Mouse (Mus musculus) embryo, embryonic 11.5 days (tissue): ENCODE data around the gene Ech1.

Source experiments
- DNase-seq: peaks from one replicate; pipeline ENCODE4 v3.0.0-alpha.2; 2012; ENCODE audit warnings: low read depth, low spot score

The Ech1 gene

GRCm38 (mm10) chr7:28860898-28861297 lies 35.9 kb downstream of the Ech1 start:
- DNase-seq, result no peak

- no peak for DNase-seq
These were observed 37.9 kb downstream of the Ech1 start for GRCm38 (mm10) chr7:28862817-28863499.

DNA sequence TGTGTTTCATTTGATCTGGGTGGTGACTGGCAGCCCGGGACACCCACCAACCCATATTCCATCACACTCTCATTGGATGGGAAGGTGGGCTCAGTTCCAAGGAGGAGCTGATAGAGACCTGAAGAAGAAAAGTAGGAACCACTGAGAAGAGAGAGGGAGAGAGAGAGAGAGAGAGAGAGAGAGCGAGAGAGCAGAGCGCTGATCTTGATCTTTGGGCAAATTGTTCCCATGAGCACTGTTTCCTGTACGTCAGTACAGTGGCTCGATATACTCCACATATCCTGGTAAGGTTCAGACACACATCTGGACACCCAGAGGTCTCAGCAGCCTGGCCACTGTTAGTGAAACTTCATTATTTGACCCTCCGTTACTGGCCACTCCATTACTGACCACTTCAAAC lies 38.5 kb downstream of the Ech1 start, which contains the start of gene Lgals7:
TSS of gene Lgals7 (plus strand) at position 314 of the 400 bp plus-strand sequence.
- DNase-seq, result no peak

DNA sequence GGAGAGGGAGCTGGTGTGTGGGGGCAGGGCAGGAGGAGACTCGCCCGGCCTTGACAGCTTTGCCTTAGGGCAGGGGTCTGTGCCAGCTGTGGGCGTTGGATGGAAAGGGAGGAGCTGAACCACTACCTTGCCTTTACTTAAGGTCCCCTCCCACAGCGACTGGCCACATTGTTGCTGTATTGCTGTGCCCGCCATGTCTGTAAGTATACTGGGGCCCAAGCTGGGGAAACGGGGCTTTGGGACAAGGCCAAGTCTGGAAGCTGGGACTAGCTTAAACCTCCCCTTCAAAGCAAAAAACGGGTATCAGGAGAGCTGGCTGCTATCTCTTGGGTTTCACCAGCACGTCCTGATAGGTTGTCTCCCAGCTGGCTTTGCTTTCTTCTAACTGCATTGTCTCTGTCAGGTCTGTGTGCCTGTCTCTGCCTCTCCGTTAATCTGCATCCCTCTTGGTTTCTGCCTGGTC lies 39.3 kb downstream of the Ech1 start:
- DNase-seq, result no peak

- peak; percentile 50 for DNase-seq
These were observed 40.7 kb downstream of the Ech1 start for GRCm38 (mm10) chr7:28865481-28866300.

GRCm38 (mm10) chr7:28866769-28867507 lies 41.9 kb downstream of the Ech1 start:
- no peak for DNase-seq

DNA sequence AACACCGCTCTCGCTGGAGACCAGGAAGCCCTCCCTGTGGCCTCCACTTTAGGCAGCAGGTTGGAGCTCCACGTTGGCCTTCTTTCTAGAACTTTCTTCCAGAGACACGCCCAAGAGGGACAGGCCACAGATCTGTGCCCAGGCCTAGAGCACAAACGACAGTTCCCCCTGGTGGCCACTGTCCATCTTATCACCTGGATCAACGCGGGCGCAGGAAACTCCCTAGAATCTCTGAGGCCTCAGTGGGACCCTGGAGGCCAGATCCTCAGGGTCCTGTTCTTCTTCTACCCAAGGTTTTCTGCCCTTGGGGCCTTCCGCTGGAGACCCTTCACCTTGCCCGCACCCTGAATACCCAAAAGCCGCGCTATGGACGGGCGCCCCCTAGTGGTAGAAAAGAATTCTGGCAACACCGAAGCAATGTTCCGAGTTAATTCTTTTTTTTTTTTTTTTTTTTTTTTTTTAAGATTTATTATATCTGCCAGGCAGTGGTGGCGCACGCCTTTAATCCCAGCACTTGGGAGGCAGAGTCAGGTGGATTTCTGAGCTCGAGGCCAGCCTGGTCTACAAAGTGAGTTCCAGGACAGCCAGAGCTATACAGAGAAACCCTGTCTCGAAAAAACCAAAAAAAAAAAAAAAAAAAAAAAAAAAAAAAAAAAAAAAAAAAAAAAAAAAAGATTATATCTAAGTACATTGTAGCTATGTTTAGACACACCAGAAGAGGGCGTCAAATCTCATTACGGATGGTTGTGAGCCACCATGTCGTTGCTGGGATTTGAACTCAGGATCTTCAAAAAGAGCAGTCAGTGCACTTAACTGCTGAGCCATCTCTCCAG lies 42.7 kb downstream of the Ech1 start:
- DNase-seq, result peak; percentile 49

DNA sequence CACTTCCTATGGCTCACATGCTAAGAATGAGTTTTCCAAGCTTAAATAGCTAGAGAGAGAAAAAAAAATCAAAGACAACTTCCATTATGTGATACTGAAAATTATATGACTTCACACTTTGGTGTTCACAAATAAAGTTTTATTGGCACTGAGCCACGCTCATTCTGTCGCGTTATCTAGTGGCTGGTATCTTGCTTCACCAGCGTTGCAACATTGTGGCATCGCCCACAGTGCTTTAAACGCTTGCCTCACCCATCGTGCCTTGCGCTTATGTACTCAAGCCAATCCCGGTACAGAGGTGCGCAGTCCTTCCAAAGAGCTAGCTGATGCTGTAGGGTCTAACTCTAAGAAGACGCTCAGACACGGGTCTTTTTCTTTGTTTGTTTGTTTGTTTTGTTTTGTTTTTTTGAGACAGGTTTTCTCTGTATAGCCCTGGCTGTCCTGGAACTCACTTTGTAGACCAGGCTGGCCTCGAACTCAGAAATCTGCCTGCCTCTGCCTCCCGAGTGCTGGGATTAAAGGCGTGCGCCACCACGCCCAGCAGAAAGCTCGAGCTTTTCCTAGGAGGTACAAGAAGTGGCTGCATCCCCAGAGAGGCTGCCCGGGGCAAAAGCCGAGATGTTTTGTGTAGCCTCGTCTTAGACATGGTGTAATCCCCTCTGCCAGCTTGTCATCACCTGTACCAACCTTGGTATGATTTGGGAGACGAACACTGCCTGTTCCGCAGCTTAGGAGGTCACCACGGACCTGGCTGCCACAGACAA lies 46.1 kb downstream of the Ech1 start:
- no peak for DNase-seq

DNA sequence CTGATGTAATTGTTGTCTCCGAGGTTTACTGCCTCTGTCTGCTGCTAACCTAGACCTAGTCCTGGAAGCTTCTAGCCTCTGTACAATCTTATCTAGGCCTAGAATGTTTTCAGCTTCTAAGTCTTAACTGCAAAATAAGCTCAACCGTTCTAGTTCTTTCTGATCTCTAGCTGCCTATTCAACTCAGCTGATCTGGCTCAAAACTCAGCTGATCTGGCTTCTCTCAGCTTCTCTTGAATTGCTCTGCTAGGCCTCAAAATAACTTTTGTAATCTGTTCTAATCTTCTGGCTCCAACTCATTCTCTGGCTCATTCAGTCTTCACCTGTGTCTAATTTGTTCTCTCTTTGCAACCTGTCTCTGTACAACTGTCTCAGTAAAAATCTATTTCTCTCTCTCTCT lies 49.5 kb downstream of the Ech1 start:
- no peak for DNase-seq

DNA sequence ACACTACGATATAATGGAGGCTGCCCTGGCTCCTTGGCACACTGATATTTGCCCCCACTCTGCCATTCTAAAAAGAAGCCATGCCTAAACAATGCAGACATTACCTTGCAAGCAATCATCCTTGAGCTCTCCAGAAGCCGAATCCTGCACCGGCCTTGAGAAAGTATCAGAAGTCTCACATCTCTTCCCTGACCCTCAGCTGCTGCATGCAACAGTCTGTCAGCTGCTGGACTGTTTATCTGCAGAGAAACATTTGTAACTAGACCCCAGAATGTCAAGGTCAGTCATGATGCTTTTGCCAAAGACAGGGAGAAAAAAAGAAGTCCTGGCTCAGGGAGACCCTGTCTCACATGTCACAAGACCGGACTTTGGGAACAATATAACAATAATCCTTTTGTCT lies 51.1 kb downstream of the Ech1 start:
- no peak for DNase-seq

DNA sequence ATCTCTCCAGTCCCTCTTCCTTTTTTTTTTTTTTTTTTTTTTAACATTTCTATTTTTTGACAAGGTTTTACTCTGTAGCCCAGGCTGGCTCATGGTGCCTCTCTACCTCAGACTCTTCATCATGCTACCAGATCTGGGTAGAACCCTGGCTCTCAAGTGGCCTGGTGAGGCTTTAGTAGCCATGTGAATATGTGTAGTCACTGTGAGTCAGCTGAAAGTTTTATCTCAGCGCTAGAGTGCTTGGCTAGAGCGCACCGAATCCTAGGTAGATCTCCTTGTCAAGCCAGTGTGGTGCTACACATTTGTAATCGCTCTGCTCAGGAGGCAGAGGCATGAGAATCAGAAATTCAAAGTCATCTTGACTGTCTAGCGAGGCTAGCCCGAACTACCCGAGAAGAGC lies 52.1 kb downstream of the Ech1 start:
- DNase-seq, result no peak

DNA sequence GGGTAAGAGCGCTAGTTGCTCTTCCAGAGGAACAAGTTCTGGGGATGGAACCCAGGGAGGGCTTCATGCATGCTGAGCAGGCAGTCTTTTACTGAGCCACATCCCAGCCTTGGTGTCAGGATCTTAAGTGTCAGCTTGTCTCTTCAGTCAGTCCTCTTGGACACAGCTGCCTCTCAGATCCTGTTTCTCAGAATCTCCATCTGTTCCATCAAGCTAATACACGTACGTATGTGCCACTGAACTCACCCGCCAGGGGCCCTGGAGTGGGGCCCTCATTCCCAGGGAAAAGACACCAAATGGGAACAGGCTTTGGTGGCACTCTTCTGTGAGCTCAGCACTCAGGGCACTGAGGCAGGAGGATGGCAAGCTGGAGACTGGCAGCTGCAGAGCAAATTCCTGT lies 52.8 kb downstream of the Ech1 start:
- no peak for DNase-seq

DNA sequence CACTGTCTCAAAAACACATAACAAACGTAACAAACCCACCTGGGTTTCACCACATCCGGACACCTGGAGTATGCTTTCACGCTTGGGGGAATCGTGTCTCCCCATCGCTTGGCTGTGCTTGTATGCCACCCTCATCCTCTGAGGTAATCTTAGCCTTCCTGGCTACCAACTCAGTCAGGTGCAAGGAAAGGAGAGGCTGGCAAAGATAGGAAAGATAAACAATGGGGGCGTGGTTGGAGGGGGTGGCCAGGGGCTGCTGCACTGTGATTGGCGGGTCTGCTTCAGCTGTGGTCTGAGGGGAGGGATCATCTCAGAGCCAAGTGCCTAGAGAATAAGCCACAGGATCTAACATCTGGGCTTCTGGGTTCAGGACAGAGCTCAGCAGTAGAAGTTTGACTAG lies 54.6 kb downstream of the Ech1 start:
- DNase-seq, result no peak

- DNase-seq, result no peak
These were observed 55.5 kb downstream of the Ech1 start for GRCm38 (mm10) chr7:28880554-28880953.

DNA sequence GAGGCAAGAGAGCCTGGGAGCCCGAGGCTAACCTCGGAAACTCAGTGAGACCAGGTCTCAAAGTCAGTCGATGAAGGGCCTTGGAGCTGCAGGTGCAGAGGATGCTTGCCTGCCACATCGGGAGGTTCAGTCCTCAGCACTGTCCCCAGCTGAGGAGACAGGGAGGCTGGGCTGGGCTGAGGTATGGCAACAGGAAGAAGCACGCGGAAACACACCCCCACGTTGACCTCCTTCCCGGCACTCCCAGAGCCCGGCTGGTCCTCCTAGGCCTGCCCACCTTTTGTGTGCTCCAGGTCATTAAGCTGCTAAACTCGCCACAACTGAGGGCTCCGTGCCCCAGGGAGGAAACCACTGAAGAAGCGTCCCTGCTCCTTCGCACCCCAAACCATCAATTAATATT lies 56.2 kb downstream of the Ech1 start, which contains the start of gene Capn12:
TSS of gene Capn12 (plus strand) at position 224 of the 400 bp plus-strand sequence.
- no peak for DNase-seq
